Mouse (Mus musculus) midbrain, postnatal 0 days (tissue): Measurements from ENCODE around the gene Agmo. TPM values are rescaled to one million over a fixed set of nuclear protein-coding genes. Genes with fewer than 3 reads are reported as not detected.

Experiments
- ATAC-seq: fragments of 200-750 bp; cut with Nextera tagmentation; 2 replicates; pipeline ENCODE4 v1.8.0; 2017; ENCODE audit warnings: moderate number of reproducible peaks, mild to moderate bottlenecking, moderate TSS enrichment, moderate library complexity; ENCODE audit not compliant: low FRiP score
- DNase-seq: peaks from one replicate; pipeline ENCODE4 v3.0.0-alpha.2; 2015; ENCODE audit warnings: low spot score
- H3K27ac ChIP-seq: fragments of 300-500 bp; sonication (generic); 2 replicates; pipeline ENCODE4 v1.5.1; 2014; ENCODE audit warnings: low read depth, mild to moderate bottlenecking, low read length, mixed read lengths
- H3K27me3 ChIP-seq: fragments of 300-500 bp; sonication (generic); 2 replicates; pipeline ENCODE4 v1.6.1; 2014; ENCODE audit warnings: low read length, control low read depth, mixed read lengths; ENCODE audit not compliant: insufficient read depth
- H3K36me3 ChIP-seq: fragments of 300-500 bp; sonication (generic); 2 replicates; pipeline ENCODE4 v1.6.1; 2014; ENCODE audit warnings: low read length, control low read depth, mixed read lengths; ENCODE audit not compliant: insufficient read depth
- H3K4me1 ChIP-seq: fragments of 300-500 bp; sonication (generic); 2 replicates; pipeline ENCODE4 v1.6.1; 2014; ENCODE audit warnings: mild to moderate bottlenecking, control low read depth, antibody characterized with exemption, low read length, mixed read lengths; ENCODE audit not compliant: insufficient read depth
- H3K4me2 ChIP-seq: fragments of 300-500 bp; sonication (generic); 2 replicates; pipeline ENCODE4 v1.6.1; 2014; ENCODE audit warnings: low read depth, mild to moderate bottlenecking, low read length, mixed read lengths; ENCODE audit not compliant: poor library complexity, severe bottlenecking
- H3K4me3 ChIP-seq: fragments of 300-500 bp; sonication (generic); 2 replicates; pipeline ENCODE4 v1.5.1; 2014; ENCODE audit warnings: low read depth, mild to moderate bottlenecking, low read length, moderate library complexity
- H3K9ac ChIP-seq: fragments of 300-500 bp; sonication (generic); replicated peaks from 2 replicates; pipeline ENCODE4 v1.6.1; 2014; ENCODE audit warnings: mild to moderate bottlenecking, low read length, moderate library complexity, mixed read lengths; ENCODE audit not compliant: poor library complexity, severe bottlenecking
- H3K9me3 ChIP-seq: fragments of 300-500 bp; sonication (generic); 2 replicates; pipeline ENCODE4 v1.6.1; 2016; ENCODE audit warnings: low read length, control low read depth
- CTCF ChIP-seq: IDR thresholded peaks from 2 replicates; pipeline ENCODE4 v1.5.1; 2016; ENCODE audit warnings: antibody characterized with exemption, mild to moderate bottlenecking
- WGBS: fragments of 180-500 bp; shearing (Covaris S2); extraction: QIAGEN DNeasy Blood & Tissue Kit; methylation state at CpG from one replicate; pipeline ENCODE4 v1.1.7; 2014; 5-methylcytosine and 5-hydroxymethylcytosine counted together
- polyA plus RNA-seq: library from polyadenylated mRNA; unstranded; fragments of >200 nt; fragmentation: Nextera tagmentation; extraction: Ambion mirVana; gene quantifications from 2 replicates; pipeline ENCODE4 v1.2.1, GENCODE M21; 2015
- total RNA-seq: library from RNA; depleted of rRNA; stranded (reverse); fragments of >200 nt; gene quantifications from 2 replicates; pipeline ENCODE4 v1.2.3, GENCODE M21; 2014

Agmo gene
- total and polyA plus RNA-seq, 2 experiments from 2014 or later = 2.2 to 2.5 TPM

DNA sequence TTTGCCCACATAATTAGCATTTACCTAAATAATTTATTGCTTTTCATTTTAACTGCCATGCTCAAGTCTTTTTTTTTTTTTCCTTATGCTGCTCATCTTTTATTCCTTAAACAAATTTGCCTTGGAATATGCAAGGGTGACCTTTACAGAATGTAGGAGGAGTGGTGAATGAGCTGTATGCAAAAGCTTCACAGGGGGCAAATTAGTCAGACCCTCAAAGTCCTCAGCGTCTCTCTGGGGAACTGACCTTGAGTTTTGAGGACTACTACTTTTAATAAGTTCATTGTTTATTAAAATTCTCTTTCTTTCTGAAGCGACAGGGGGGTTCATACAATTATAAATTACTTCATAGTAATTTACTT, 33.2 kb downstream of the Agmo start:
- H3K27ac ChIP-seq = no peak overlapping the region
- H3K4me3 ChIP-seq = no peak overlapping the region
- H3K4me2 ChIP-seq = no peak overlapping the region
- H3K36me3 ChIP-seq = no peaks in the 10 kb centered on the region
- H3K9me3 ChIP-seq = no peaks in the 10 kb centered on the region
- TF ChIP-seq CTCF = no peak
- no peak overlapping the region for H3K9ac ChIP-seq
- no peaks in the 10 kb centered on the region for H3K4me1 ChIP-seq
- 46% methylated on average over 2 of the region's 2 CpGs for WGBS
- DNase-seq = no peak
- no peak for ATAC-seq
- H3K27me3 ChIP-seq = no peaks in the 10 kb centered on the region

DNA sequence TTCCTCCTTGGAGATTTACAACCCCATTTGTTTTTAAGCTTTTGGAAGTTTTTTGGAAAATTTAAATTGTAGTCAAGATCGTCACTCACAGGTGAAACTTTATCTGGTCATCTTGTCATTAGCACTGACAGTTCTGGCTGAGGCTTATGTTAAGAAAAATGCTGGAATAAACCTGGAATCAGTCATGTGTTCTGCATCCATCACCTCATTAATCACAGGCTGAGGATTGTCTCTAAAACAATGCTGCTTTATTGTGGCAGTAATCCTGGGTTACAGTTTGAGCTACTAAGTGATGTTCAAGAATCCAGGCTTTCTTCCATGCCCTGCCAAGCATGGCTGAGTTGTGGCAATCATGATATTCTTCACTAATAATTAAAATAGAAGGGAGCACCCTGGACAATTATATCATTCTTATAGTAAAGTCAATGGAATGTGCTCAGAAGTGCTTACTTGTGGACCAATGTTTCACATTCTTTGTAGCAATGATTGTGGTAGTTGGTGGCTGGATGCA, 65.6 kb downstream of the Agmo start:
- no peak overlapping the region for H3K27ac ChIP-seq
- no peaks in the 10 kb centered on the region for H3K4me1 ChIP-seq
- no peak overlapping the region for H3K9ac ChIP-seq
- H3K36me3 ChIP-seq = no peaks in the 10 kb centered on the region
- WGBS = 82% methylated on average over 1 of the region's 1 CpGs
- no peak overlapping the region for H3K4me2 ChIP-seq
- no peak for TF ChIP-seq CTCF
- no peaks in the 10 kb centered on the region for H3K9me3 ChIP-seq
- no peak overlapping the region for H3K4me3 ChIP-seq
- ATAC-seq = no peak
- no peaks in the 10 kb centered on the region for H3K27me3 ChIP-seq
- no peak for DNase-seq

DNA sequence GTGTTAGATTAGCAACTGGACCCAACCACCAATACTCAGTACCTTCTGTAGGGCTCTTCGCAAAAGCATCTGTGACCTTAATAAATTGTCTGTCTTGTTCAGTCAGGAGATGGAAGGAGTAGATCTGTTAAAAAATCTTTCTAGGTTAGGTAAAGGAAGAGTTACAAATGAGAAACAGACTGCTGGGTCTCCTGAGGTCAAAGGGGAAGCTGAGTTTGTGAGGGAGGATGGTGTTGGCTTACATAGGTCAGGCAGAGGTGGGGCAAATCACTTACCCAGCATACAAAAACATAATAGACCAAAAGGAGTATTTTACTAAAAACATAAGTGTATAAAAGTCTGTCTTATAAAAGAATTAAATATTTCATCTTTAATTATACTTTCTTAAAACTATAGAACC, 69.3 kb downstream of the Agmo start:
- Histone ChIP-seq H3K27me3 (no peaks in the 10 kb centered on the region), H3K9me3 (no peaks in the 10 kb centered on the region), H3K4me2 (no peak overlapping the region), H3K27ac (no peak overlapping the region), H3K4me1 (no peaks in the 10 kb centered on the region), H3K36me3 (no peaks in the 10 kb centered on the region), H3K9ac (no peak overlapping the region), H3K4me3 (no peak overlapping the region)
- 90% methylated on average over 1 of the region's 1 CpGs for WGBS
- ATAC-seq (no peak), DNase-seq (no peak)
- no peak for TF ChIP-seq CTCF

DNA sequence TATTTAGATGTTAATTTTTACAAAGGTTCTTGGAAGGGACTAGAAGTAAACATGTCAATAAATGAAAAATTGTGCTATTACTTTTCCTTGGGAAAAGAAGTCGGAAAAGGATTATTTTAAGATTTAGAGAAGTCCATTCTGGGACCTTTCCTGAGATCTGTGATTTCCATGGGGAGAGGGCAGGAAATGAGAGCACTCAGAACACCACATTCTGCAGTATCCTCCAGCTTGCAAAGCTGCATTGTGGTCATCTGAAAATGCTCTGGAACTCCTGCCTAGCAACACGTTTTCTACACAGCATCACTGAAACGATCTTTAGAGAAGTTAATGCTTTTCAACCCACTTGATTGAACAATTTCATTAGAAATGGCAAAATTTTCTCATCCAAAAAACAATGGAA, 81.4 kb downstream of the Agmo start:
- no peaks in the 10 kb centered on the region for H3K36me3 ChIP-seq
- WGBS = 65% methylated on average over 3 of the region's 3 CpGs
- no peak for TF ChIP-seq CTCF
- no peak overlapping the region for H3K9ac ChIP-seq
- H3K4me2 ChIP-seq = no peak overlapping the region
- no peaks in the 10 kb centered on the region for H3K27me3 ChIP-seq
- ATAC-seq = no peak
- H3K4me3 ChIP-seq = no peak overlapping the region
- H3K27ac ChIP-seq = no peak overlapping the region
- DNase-seq = no peak
- H3K9me3 ChIP-seq = no peaks in the 10 kb centered on the region
- no peaks in the 10 kb centered on the region for H3K4me1 ChIP-seq

DNA sequence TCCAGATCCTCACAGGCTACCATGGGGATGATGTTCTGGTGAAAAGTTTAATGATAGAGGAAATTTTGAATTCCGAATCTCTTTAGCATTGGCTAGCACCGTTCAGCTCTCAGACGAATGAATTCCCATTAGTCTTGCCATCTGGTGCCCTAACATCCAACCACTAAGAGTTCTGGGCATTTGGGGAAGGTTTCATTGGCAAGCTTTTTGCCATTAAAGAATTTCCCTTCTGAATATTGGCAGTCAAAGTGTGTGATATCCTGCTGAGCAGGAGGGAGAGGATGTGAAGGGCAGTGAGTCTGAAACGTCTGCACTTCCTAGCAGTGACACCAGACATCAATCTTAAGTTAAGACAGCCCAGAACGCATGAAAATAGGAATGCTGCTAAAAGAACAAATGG, 93.5 kb downstream of the Agmo start:
- H3K27ac ChIP-seq = no peak overlapping the region
- peak; percentile 64 for DNase-seq
- no peak for TF ChIP-seq CTCF
- no peaks in the 10 kb centered on the region for H3K36me3 ChIP-seq
- no peaks in the 10 kb centered on the region for H3K27me3 ChIP-seq
- no peaks in the 10 kb centered on the region for H3K9me3 ChIP-seq
- H3K4me1 ChIP-seq = no peaks in the 10 kb centered on the region
- no peak overlapping the region for H3K9ac ChIP-seq
- no peak overlapping the region for H3K4me2 ChIP-seq
- 53% methylated on average over 5 of the region's 5 CpGs for WGBS
- no peak overlapping the region for H3K4me3 ChIP-seq
- no peak for ATAC-seq

DNA sequence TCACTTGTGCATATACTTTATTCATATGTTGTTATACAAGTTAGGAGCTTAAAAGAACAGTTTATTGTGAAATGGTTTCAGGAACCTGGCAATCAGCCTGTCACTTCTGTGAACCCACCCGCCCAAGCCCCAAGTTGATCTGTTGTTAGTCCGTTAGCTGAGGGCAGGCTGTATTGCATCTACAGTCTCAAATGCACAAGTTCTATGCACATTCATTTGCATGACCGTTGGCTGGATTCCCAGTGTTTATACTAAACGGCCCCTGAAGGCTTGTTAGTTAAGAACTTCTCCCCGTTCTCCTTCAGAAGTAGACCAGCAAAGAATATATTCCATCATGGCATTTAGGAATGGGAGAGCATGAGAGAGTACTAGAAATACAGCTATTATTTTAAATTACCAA, 102.8 kb downstream of the Agmo start:
- Histone ChIP-seq H3K9me3 (no peaks in the 10 kb centered on the region), H3K27ac (no peak overlapping the region), H3K4me3 (no peak overlapping the region), H3K4me2 (no peak overlapping the region), H3K27me3 (no peaks in the 10 kb centered on the region), H3K36me3 (no peaks in the 10 kb centered on the region), H3K9ac (no peak overlapping the region), H3K4me1 (no peaks in the 10 kb centered on the region)
- TF ChIP-seq CTCF = no peak
- 71% methylated on average over 5 of the region's 5 CpGs for WGBS
- DNase-seq (no peak), ATAC-seq (no peak)
